Mouse (Mus musculus) thymus, adult 2 months (tissue): ENCODE data around the gene Asna1.

Experiments used
- CTCF ChIP-seq: fragments of 200-500 bp; IDR thresholded peaks from 2 replicates; pipeline ENCODE4 v1.5.1; 2012; ENCODE audit warnings: mild to moderate bottlenecking, control low read depth, low read length, moderate library complexity, borderline replicate concordance; ENCODE audit not compliant: control insufficient read depth, poor library complexity, insufficient read depth; ENCODE audit errors: extremely low read depth
- POLR2A ChIP-seq: fragments of 200-500 bp; IDR thresholded peaks from 2 replicates; pipeline ENCODE4 v1.6.1; 2012; ENCODE audit warnings: mild to moderate bottlenecking, low read length, control low read depth, moderate library complexity; ENCODE audit not compliant: control insufficient read depth, poor library complexity, insufficient read depth; ENCODE audit errors: extremely low read depth

DNA sequence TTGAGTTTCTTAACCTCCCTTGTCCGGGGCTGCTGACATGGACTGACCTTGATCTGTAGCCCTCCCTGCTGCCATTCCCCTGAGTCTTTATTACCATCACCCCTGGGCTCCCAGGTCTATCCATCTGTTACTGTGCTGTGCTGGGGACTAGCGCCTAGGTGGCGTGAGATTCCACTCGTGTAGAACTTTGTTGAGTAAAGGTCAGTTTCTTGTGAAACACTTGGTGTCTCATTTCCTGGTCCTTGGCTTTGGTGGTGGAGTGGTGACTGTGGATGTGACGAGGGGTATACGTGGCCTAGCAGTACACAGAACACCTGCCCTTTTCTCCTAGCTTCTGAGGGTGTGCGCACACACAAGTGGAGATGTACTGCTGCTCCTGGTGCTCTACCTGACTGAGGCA is 32.3 kb upstream of the Asna1 start:
- TF ChIP-seq CTCF, result no peak
- no peak for TF ChIP-seq POLR2A
